Mouse (Mus musculus) C2C12 (cell line): Measurements from ENCODE around the gene Efhd2.

Experiments
- CTCF ChIP-seq: IDR thresholded peaks from one replicate; pipeline ENCODE4 v1.5.1; 2011; ENCODE audit not compliant: control insufficient read depth, insufficient read depth, insufficient read length
- FOSL1 ChIP-seq: IDR thresholded peaks from one replicate; pipeline ENCODE4 v1.8.0; 2011; ENCODE audit warnings: mild to moderate bottlenecking, low read length; ENCODE audit not compliant: poor library complexity, insufficient read depth, severe bottlenecking
- MAX ChIP-seq: IDR thresholded peaks from one replicate; pipeline ENCODE4 v1.6.1; 2011; ENCODE audit warnings: mild to moderate bottlenecking, control low read depth
- MYOD1 ChIP-seq: IDR thresholded peaks from one replicate; pipeline ENCODE4 v1.6.1; 2011; ENCODE audit warnings: low read depth; ENCODE audit not compliant: control insufficient read depth, insufficient read length
- MYOG ChIP-seq: IDR thresholded peaks from one replicate; pipeline ENCODE4 v1.6.1; 2011; ENCODE audit not compliant: control insufficient read depth, insufficient read length; ENCODE audit errors: extremely low read depth
- USF1 ChIP-seq: IDR thresholded peaks from one replicate; pipeline ENCODE4 v1.6.1; 2011; ENCODE audit warnings: low read depth, mild to moderate bottlenecking, control low read depth, moderate library complexity

- no peak for TF ChIP-seq CTCF
- TF ChIP-seq MYOD1, result no peak
- TF ChIP-seq FOSL1, result no peak
- no peak for TF ChIP-seq USF1
- no peak for TF ChIP-seq MYOG
- TF ChIP-seq MAX, result no peak
Measured at GRCm38 (mm10) chr4:141901711-141902478, 27.2 kb upstream of the Efhd2 start.
